Mouse (Mus musculus) megakaryocyte, embryonic 14.5 days (primary cell): ENCODE data around the gene Pdhb.

ENCODE experiments used
- FLI1 ChIP-seq: IDR thresholded peaks from 2 replicates; pipeline ENCODE4 v1.6.1; 2012; ENCODE audit warnings: low read length, inconsistent platforms, mixed read lengths
- GATA1 ChIP-seq: IDR thresholded peaks from 3 replicates; pipeline ENCODE4 v1.6.1; 2012; ENCODE audit warnings: mixed read lengths, low read length, inconsistent platforms, borderline replicate concordance

GRCm38 (mm10) chr14:8134234-8134633 lies 38.6 kb downstream of the Pdhb start:
- TF ChIP-seq FLI1 = no peak
- no peak for TF ChIP-seq GATA1
